Mouse (Mus musculus) thymus, postnatal 10 days (tissue): ENCODE data around the gene Prkn.

Experiments
- DNase-seq, 2 experiments: peaks; one replicate each; pipeline ENCODE4 v3.0.0; 2021; ENCODE audit warnings: low spot score in 2 of 2

Prkn gene

DNA sequence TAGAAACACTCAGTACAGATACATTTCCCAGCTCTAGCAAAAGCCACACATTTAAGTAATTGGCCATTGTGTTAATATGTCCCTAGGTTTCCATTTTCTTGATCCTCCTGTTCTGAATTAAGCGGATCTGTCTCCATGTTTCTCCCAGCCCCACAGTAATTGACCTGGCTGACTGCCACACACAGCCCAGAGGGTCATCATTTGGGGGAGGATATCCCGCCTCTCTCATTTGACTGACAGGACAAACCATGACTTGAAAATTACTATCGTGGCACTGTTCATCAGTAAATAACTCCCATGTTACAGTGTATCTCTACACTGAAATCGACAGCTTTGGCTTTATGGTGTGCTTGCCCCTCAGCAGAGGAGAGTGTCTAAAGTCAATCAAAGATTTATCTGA is 146.9 kb downstream of the Prkn start:
- DNase-seq, result no peak

DNA sequence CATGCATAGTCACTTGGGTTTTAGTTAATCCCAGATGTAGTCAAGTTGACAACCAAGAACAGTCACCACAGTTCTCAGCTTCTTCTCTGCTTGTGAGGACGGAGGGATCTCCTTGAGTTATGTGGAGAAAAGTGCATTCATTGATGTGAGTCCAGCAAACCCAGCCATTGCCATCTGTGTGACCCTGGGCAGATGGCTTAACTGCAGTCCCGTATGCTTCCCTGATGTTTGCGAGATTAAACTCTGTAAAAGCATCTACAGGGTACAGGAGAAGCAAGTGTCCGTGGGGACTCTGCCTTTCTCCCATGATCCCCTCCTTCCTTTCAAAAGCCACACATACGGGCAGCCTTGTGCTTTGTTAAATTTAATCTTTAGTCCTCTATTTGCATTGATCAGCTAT is 157.1 kb downstream of the Prkn start:
- DNase-seq, result no peak

- DNase-seq, result no peak
These were observed 183.2 kb downstream of the Prkn start for GRCm38 (mm10) chr17:11023371-11023770.

DNA sequence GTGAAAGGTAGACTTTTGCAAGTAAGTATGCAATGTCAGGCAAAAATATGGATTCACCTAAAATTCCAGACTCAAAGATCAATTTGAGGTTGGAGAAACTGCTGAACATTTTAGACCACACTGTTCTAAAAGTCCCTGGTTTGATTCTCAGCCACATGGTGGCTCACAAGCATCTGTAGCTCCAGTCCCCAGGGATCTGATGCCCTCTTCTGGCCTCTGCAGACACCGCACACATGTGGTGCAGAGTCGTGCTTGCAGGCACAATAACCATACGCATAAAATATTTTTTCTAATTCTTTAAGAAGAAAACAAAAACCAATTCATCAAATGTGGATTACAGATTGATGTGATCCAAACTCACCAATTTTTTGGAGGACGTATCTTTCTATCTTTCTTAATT is 189.2 kb downstream of the Prkn start:
- DNase-seq, result no peak

DNA sequence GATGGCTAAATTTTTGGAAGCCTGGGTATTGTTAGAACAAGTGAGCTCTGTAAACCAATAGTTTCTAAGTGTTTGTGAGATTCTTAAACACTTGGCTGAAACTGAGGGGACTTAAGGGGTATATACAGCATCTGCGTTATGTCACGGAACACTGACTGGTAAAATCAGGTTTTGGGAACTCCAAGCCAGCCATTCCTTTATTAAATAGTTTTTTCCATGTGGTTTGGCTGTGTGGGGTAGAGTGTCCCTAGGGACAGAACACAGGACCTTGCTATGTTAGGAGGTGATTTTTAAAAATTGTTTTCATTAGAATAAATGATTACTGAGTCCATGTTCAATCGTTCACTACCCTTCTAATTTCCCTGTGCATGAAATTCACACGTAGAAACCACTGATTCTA is 190.8 kb downstream of the Prkn start:
- DNase-seq, result no peak

GRCm38 (mm10) chr17:11032366-11032765 is 192.2 kb downstream of the Prkn start:
- no peak for DNase-seq

DNA sequence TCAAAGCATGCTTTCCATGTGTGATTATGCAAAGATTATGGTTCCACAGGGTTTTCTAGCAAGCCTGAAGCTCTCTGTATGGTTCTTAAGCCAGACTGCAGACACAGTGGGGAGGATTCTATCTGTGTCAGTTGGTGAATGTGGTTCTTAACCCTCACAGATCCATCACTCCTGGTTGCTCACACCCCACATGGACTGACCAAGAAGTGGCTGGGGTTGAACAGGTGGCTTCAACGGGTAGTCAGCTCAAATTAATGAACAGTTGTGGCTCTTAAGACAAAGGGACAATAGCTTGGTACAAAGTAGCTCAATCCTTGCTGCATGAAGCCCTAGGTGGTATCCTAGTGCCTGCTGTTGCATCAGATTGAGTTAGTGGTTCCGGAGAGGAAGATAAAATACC is 193.4 kb downstream of the Prkn start:
- no peak for DNase-seq

DNA sequence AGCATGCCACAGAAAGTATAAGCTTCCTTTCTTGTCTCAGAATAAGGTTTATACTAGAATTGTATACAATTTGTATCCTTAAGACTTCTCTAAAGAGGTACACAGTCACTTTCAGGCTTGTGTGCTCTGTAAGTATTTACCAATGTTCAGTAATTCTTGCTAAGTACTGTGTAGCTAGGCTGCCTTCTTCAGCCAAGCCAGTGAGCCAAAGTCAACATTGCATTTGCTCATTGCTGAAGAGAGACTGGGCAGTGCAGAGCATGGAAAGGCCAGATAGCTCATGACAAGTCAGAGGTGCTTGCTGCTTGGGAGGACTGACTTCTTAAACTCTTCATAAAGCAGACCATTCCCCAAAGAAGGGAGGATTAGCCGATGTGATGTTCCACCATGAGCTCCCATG is 198.1 kb downstream of the Prkn start:
- DNase-seq, result no peak

DNA sequence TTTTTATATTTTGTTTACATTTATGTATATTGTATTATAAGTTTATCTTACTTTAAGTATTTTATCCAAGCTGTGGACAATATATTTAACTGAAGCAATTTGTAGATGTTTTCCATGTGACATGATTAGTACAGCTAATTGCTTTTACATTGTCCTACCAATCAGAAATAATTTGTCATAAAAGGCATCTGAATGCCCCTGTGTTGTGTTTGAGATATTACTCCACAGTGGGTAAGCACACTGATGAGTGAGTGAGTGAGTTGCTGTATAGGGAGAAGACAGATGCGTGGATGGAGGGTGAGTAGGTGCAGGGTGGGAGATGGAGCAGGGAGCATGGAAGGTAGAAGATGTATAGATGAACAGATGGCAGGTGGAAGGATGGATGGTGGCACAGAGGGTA is 218.8 kb downstream of the Prkn start:
- DNase-seq, result no peak

- no peak for DNase-seq
These were observed 227.0 kb downstream of the Prkn start for GRCm38 (mm10) chr17:11067076-11067703.

- DNase-seq, result no peak
These were observed 227.7 kb downstream of the Prkn start for GRCm38 (mm10) chr17:11067704-11068475.

- no peak for DNase-seq
These were observed 230.8 kb downstream of the Prkn start for GRCm38 (mm10) chr17:11070996-11071395.

GRCm38 (mm10) chr17:11076319-11076903 is 236.2 kb downstream of the Prkn start:
- DNase-seq, result no peak

GRCm38 (mm10) chr17:11086492-11086891 is 246.3 kb downstream of the Prkn start:
- no peak for DNase-seq

- no peak for DNase-seq
These were observed 246.9 kb downstream of the Prkn start for GRCm38 (mm10) chr17:11087088-11087487.

DNA sequence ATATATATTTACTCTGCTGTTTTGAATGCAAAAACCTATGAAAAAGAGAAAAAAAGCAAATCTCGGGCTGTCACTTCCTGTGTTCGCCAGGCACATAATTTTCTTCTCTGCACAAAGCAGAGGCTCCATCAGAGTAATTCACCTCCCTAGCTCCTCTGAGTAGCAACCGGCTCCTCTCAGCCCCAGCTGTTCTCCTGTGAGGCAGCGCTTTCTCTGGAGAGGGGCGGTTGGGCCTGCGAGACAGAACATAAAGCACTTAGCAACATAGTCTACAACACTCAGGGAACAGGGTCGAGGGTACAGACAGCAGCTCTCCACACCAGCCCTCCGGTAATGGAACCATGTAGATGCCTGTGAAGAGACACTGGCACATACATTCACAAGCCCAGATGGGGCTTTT is 247.6 kb downstream of the Prkn start:
- no peak for DNase-seq

- DNase-seq, result no peak
These were observed 249.2 kb downstream of the Prkn start for GRCm38 (mm10) chr17:11089361-11089760.

GRCm38 (mm10) chr17:11092900-11093299 is 252.7 kb downstream of the Prkn start:
- DNase-seq, result no peak

- DNase-seq, result no peak
These were observed 253.1 kb downstream of the Prkn start for GRCm38 (mm10) chr17:11093321-11093720.

GRCm38 (mm10) chr17:11107007-11107406 is 266.8 kb downstream of the Prkn start:
- no peak for DNase-seq

DNA sequence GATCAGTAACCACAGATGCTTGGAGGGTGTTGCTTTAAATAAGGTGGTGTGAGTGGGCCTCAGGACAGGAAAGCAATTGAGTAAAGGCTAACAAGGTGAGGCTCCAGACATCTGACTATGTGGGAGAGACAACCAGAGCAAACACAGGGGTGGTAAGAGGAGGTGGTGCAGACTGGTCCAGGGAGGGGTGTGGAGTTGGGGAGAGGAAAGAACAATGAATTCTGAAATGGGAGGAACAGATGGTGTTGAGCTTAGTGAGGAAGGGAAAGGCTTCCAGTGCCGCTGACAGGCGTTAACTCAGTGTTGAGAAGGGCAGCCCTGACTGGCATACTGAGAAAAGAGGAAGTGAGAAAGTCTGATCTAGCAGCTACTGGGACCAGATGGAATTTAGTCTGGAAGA is 267.7 kb downstream of the Prkn start:
- no peak for DNase-seq

- no peak for DNase-seq
These were observed 277.3 kb downstream of the Prkn start for GRCm38 (mm10) chr17:11117508-11117907.

- DNase-seq, result no peak
These were observed 283.9 kb downstream of the Prkn start for GRCm38 (mm10) chr17:11124048-11124447.
